Mouse (Mus musculus) bone marrow macrophage, adult 2 months (primary cell): Measurements from ENCODE around the gene Iqsec1. TPM values are rescaled to one million over a fixed set of nuclear protein-coding genes. Genes with fewer than 3 reads are reported as not detected.

ENCODE experiments used
- H3K27ac ChIP-seq: 2 replicates; pipeline ENCODE4 v1.5.1; 2012; ENCODE audit warnings: low read depth, low read length; ENCODE audit not compliant: insufficient read depth
- H3K4me1 ChIP-seq: 2 replicates; pipeline ENCODE4 v1.6.1; 2012; ENCODE audit warnings: low read length; ENCODE audit not compliant: control insufficient read depth, insufficient read depth
- H3K4me3 ChIP-seq: 2 replicates; pipeline ENCODE4 v1.5.1; 2012; ENCODE audit warnings: mild to moderate bottlenecking, low read length, moderate library complexity; ENCODE audit not compliant: insufficient read depth
- CTCF ChIP-seq: IDR thresholded peaks from 2 replicates; pipeline ENCODE4 v1.5.1; 2012; ENCODE audit warnings: low read depth, mild to moderate bottlenecking, low read length, moderate library complexity
- POLR2A ChIP-seq: IDR thresholded peaks from 2 replicates; pipeline ENCODE4 v1.6.1; 2012; ENCODE audit warnings: mild to moderate bottlenecking, low read depth, low read length, borderline replicate concordance
- polyA plus RNA-seq: library from polyadenylated mRNA; stranded (reverse); fragments of >200 nt; gene quantifications from 2 replicates; pipeline ENCODE4 v1.2.4, GENCODE M21; 2012; ENCODE audit not compliant: missing spikeins, insufficient read depth, insufficient read length

Gene Iqsec1
- polyA plus RNA-seq, 1 experiment = 38.2 TPM

DNA sequence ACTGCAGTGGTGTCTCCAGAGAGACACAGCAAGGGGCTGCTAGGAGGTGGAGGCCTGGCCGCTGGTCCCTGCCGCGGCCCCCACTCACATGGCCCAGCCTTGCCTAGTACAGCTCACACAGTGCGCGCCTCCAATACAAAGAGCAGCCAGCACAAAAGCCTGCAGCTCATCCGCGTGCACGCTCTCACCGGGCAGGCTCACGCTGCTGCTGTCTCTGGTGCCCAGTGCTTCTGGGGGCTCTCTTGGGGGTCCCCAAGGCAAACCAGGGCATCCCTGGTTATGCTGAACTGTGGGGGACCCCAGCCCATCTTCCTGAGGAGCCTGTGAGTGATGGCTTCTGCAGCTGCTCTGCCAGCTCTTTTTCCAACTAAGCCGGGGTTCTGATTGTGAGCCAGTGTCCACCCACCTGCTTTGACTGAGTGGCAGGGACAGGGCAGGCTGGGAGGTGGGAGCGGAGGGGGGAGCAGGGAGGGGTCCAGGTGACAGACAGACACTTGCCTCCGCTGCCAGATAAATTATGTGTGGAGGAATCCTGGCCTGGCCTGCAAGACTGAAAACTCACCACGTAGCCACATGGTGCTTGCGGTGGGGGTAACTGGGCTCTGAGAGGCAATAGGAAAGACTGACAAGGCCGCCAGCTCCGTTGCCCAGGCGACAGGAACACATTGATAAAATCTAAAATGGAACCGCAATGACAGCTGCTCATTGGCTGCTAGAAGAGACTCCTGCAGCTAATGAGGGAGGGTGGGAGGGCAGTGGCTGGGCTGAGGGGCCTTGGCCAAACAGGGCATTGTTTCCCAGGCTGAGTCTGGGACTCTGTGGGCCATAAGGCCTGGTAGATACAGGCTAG, 206.3 kb downstream of the Iqsec1 start:
- Histone ChIP-seq H3K4me3 (no peak overlapping the region), H3K4me1 (peaks cover 8% of the 10 kb centered on the region), H3K27ac (no peak overlapping the region)
- TF ChIP-seq POLR2A = no peak
- no peak for TF ChIP-seq CTCF

- Histone ChIP-seq H3K27ac (no peak overlapping the region), H3K4me3 (no peak overlapping the region), H3K4me1 (no peaks in the 10 kb centered on the region)
- TF ChIP-seq POLR2A (no peak), CTCF (no peak)
These were observed 208.0 kb downstream of the Iqsec1 start for GRCm38 (mm10) chr6:90780532-90780931.

- peaks cover 5% of the 10 kb centered on the region for H3K4me1 ChIP-seq
- TF ChIP-seq CTCF = no peak
- no peak for TF ChIP-seq POLR2A
- H3K27ac ChIP-seq = no peak overlapping the region
- H3K4me3 ChIP-seq = no peak overlapping the region
These were observed 209.6 kb downstream of the Iqsec1 start for GRCm38 (mm10) chr6:90778841-90779240.

GRCm38 (mm10) chr6:90777302-90777701, 211.2 kb downstream of the Iqsec1 start:
- TF ChIP-seq CTCF = no peak
- no peak for TF ChIP-seq POLR2A
- peaks cover 5% of the 10 kb centered on the region for H3K4me1 ChIP-seq
- H3K4me3 ChIP-seq = no peak overlapping the region
- no peak overlapping the region for H3K27ac ChIP-seq

DNA sequence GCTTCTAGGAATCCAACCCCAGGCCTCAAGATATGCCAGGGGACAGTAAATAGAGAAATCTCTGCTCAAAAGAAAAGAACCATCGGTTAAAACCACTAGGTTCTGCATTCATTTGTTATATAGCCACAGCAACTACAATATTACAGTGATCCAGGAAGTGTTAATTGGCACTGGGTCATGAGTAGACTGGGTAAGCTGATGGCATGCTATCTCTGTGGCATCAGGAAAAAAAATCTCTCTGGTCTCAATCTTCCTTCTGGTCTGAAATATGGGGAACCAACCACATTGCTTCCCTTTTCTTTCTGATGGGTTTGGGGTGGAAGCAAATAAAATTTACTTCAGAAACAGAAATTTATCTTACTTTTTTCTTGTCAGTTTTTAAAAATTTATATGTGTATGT, 212.9 kb downstream of the Iqsec1 start:
- H3K27ac ChIP-seq = 0 out of 2 replicates have a peak overlapping the region, but pooled peaks have one; percentile 12
- peaks cover 5% of the 10 kb centered on the region for H3K4me1 ChIP-seq
- TF ChIP-seq POLR2A (no peak), CTCF (no peak)
- no peak overlapping the region for H3K4me3 ChIP-seq

- H3K27ac ChIP-seq = no peak overlapping the region
- H3K4me1 ChIP-seq = peaks cover 5% of the 10 kb centered on the region
- TF ChIP-seq CTCF (no peak), POLR2A (no peak)
- no peak overlapping the region for H3K4me3 ChIP-seq
These were observed 214.7 kb downstream of the Iqsec1 start for GRCm38 (mm10) chr6:90773811-90774233.

DNA sequence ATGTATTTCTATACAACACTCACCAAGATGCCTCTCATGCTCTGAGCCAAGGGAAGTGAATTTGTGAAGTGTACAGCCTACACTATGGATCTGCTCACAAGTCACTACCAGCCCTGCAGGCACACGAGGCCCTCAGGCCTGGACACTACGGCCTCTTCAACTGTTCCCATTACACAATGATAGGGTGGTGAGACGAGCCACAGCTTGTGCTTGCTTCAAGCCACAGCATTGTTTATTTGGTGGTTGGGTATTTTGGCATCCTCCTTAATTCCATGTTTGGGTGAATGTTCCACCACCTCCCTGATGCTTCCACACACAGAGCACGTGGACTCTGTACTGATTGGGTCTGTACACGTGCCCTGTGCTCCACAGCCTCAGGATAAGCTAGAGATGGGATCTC, 216.4 kb downstream of the Iqsec1 start:
- Histone ChIP-seq H3K4me1 (peaks cover 5% of the 10 kb centered on the region), H3K4me3 (no peak overlapping the region), H3K27ac (no peak overlapping the region)
- TF ChIP-seq CTCF = no peak
- TF ChIP-seq POLR2A = no peak

- Histone ChIP-seq H3K4me1 (no peaks in the 10 kb centered on the region), H3K4me3 (no peak overlapping the region), H3K27ac (no peak overlapping the region)
- no peak for TF ChIP-seq POLR2A
- TF ChIP-seq CTCF = no peak
These were observed 220.0 kb downstream of the Iqsec1 start for GRCm38 (mm10) chr6:90768526-90768925.

DNA sequence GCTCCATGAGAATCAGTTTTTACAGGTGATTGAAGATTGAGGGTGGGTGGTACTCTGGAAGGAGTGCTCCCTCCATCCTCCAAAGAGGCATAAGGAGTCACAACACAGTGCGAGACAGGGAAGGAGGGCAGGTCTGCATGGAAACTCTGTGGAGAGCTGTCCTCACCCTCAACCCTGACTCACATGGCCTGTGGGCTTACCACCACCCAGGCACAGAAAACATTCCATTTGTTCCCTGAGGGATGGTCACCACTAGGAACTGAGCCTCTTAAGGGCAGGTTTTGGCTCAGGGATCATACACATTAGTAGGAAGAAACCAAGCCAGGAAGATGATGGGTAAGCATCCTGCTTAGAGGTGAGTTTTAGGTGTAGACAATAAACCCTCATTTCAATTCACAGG, 220.6 kb downstream of the Iqsec1 start:
- Histone ChIP-seq H3K27ac (no peak overlapping the region), H3K4me1 (peaks cover under 1% of the 10 kb centered on the region; the same call in 1 of the 2 replicates), H3K4me3 (no peak overlapping the region)
- TF ChIP-seq CTCF (no peak), POLR2A (no peak)

DNA sequence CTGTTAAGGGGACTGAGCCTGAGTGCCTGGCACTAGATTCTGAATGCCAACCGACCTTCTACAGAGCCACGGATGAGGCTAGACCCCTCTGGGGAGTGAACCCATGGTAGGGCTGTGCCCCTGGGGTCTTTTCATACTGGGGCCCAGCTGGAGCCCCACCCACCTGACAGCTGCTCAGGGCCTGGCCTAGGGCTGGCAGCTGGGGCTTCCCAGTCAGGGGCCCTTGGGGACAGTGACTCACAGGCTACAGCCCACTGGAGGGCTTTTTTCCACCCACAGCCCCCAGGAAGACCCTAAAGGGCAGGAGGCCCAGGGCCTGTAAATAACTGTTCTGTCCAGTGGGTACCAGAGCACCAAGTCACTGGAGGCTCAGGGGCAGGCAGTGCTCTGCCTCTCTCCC, 223.7 kb downstream of the Iqsec1 start:
- no peak overlapping the region for H3K27ac ChIP-seq
- TF ChIP-seq POLR2A (no peak), CTCF (no peak)
- H3K4me1 ChIP-seq = peaks cover 29% of the 10 kb centered on the region
- no peak overlapping the region for H3K4me3 ChIP-seq
